Mouse (Mus musculus) cerebellum, adult 18-20 months (tissue): Measurements from ENCODE around the gene Fbxo30.
A peak's percentile ranks its signal among the peaks of the same experiment; 100 is the strongest.

Experiments
- DNase-seq, 2 experiments: peaks; one replicate each; pipeline ENCODE4 v3.0.0; 2021

Gene Fbxo30

DNA sequence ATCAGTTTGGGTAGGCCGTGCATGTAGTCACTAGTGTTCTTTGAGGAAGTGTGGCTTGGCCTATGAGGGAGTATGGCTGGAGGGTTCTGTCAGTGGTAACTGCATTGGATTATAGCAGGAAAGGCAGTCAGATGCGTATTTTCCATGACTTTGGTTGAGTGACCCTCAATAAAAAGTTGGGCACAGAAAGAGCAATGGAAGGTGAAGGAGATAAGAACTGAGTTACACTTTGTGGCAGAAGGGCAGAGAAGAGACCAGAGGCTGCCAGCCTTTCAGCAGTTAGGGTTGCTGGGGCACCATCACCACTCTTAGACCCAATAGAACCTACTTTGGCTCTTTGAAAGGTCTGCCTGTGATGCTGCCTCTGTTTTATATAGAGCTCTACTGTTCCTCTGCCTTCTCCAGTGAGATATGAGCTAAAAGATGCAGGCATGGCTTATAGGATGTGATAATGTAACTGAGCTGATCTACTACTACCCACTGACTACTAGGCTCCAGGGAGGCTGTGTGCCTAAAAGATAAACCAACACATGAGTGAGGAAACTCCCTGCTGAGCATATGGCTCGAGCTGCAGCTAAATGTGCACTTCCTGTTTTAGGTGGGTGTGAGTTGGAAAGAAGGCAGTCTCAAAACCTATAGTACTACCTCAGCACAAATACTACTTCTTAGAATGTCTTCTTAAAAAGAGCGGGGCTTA, 42.2 kb downstream of the Fbxo30 start:
- DNase-seq = no peak

GRCm38 (mm10) chr10:11326526-11326925, 45.4 kb downstream of the Fbxo30 start:
- no peak for DNase-seq

- DNase-seq = peak; percentile 80 to 84
Measured at GRCm38 (mm10) chr10:11343205-11344141, 62.3 kb downstream of the Fbxo30 start, which contains the start of gene Epm2a. Epm2a (plus strand) TSS chr10:11343404.

DNA sequence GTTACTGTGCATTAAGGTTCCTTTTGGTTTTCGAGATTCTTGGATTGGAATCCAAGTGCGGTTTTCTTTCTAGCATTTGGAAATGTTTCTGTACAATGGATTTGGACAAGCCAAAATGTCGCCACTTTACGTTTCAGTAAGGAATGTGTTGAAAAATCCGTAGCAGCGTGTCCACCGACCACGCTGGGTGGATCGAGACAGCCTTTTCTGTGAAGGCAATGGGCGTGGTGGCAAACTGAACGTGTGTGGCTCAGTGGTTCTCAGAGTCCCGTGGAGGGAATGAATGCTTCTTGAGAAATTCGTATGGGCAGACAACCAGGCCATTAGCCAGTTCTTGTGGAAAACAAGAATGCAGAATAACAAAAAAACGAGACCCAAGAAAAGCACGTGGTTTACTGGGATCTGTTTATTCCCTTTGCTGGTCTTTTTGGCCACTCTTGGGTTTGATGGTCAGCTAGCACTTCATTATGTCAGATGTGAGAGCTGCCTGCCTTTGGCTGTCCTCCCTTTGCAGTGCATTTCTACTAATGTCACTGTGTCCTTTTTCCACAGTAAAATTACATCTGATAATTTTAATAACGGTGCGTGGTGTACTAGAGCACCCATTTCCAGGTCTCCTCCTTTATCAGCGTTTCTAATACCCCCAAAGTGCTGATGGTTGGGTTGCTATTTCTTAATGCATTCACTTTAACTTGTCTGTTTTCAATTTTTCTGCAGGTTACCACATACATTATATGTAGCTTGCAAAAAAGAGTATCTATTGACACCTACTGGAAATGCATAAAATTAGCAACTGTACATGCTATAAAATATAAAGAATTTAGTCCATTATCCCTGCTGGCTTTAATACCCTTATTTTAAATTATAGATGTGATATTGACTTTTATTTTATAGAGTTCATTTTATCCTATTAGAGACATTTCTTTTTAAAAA, 63.7 kb downstream of the Fbxo30 start:
- DNase-seq = peak; percentile 12 to 35
